Mouse (Mus musculus) gastrocnemius, adult 2 months (tissue): ENCODE measurements around the gene Mtch1. TPM values are rescaled to one million over a fixed set of nuclear protein-coding genes. Genes with fewer than 3 reads are reported as not detected.

Experiments used
- DNase-seq: peaks from one replicate; pipeline ENCODE4 v3.0.0; 2022
- H3K27ac ChIP-seq: fragments of 200-600 bp; 2 replicates; pipeline ENCODE4 v1.8.1; 2022; ENCODE audit warnings: mild to moderate bottlenecking
- H3K4me3 ChIP-seq: fragments of 200-600 bp; 2 replicates; pipeline ENCODE4 v1.8.1; 2022; ENCODE audit warnings: mild to moderate bottlenecking, moderate library complexity
- CTCF ChIP-seq: fragments of 200-600 bp; IDR thresholded peaks from 2 replicates; pipeline ENCODE4 v1.8.1; 2022; ENCODE audit warnings: antibody characterized with exemption, mild to moderate bottlenecking, moderate library complexity
- intact Hi-C: fragments of 180-260 bp; cut with DNase I; formaldehyde crosslinking; loops from one replicate; pipeline ENCODE4 v1.15.1; 2025
- total RNA-seq, 2 experiments: library from RNA; stranded (reverse); gene quantifications; 2 replicates each; pipeline ENCODE4 v1.2.3; 2021

Gene Mtch1
- total RNA-seq, 2 experiments from 2014 or later, result 78.5 to 109 TPM

- Histone ChIP-seq H3K27ac (no peak overlapping the region), H3K4me3 (no peak overlapping the region)
- peak; percentile 58 for DNase-seq
- TF ChIP-seq CTCF, result peak; percentile 44
- intact Hi-C loops, result no loop called here
Measured at GRCm38 (mm10) chr17:29293807-29294605, 53.7 kb downstream of the Mtch1 start.

- Histone ChIP-seq H3K27ac (no peak overlapping the region), H3K4me3 (no peak overlapping the region)
- no peak for DNase-seq
- intact Hi-C loops, result no loop called here
- no peak for TF ChIP-seq CTCF
Measured at GRCm38 (mm10) chr17:29292996-29293395, 54.7 kb downstream of the Mtch1 start.

GRCm38 (mm10) chr17:29291793-29292192 is 55.9 kb downstream of the Mtch1 start:
- TF ChIP-seq CTCF, result no peak
- Histone ChIP-seq H3K27ac (no peak overlapping the region), H3K4me3 (no peak overlapping the region)
- DNase-seq, result no peak
- intact Hi-C loops, result no loop called here

GRCm38 (mm10) chr17:29282216-29282952 is 65.3 kb downstream of the Mtch1 start:
- Histone ChIP-seq H3K27ac (no peak overlapping the region), H3K4me3 (no peak overlapping the region)
- no peak for DNase-seq
- no peak for TF ChIP-seq CTCF
- intact Hi-C loops, result no loop called here

Other genes with a start within 250 kb of the Mtch1 start
- under 1 TPM in 1 of 2 experiments, not detected in 1; 0.59 TPM for gene Rab44, start 233.8 kb downstream of the Mtch1 start, total RNA-seq
- gene Cpne5, start 109.8 kb downstream of the Mtch1 start, total RNA-seq, result not detected
- 1 to 10 TPM; 5.1 to 7.3 TPM for gene Ppil1, start 83.7 kb downstream of the Mtch1 start, total RNA-seq
- 100 to 1,000 TPM; 110 to 121 TPM for gene BC004004, start 79.1 kb downstream of the Mtch1 start, total RNA-seq
- 10 to 100 TPM; 21.9 to 52.6 TPM for gene Pi16, start 30.3 kb downstream of the Mtch1 start, total RNA-seq
- 1 to 10 TPM in 1 of 2 experiments, under 1 TPM in 1; 0.74 to 1.1 TPM for gene Fgd2, start 13.0 kb upstream of the Mtch1 start, total RNA-seq
- 10 to 100 TPM; 13.8 to 35.2 TPM for gene Pim1, start 142.8 kb upstream of the Mtch1 start, total RNA-seq
- not detected for gene Gm17657, start 201.7 kb upstream of the Mtch1 start, total RNA-seq
- 10 to 100 TPM; 10.4 to 11.9 TPM for gene Tbc1d22b, start 201.9 kb upstream of the Mtch1 start, total RNA-seq
- gene Tmem217, start 204.5 kb upstream of the Mtch1 start, total RNA-seq, result not detected